Mouse (Mus musculus) adrenal gland, postnatal 4 days (tissue): ENCODE results near the gene Enah. TPM values are rescaled to one million over a fixed set of nuclear protein-coding genes. Genes with fewer than 3 reads are reported as not detected.

Source experiments
- DNase-seq, 2 experiments: peaks; one replicate each; pipeline ENCODE4 v3.0.0; 2021 to 2022; ENCODE audit warnings: low spot score in 2 of 2, mixed read lengths in 2 of 2
- long read RNA-seq, 2 experiments: library from polyadenylated mRNA; stranded (forward); transcript quantifications; one replicate each; pipeline ENCODE4 v2.0.0; 2021
- total RNA-seq, 2 experiments: library from RNA; stranded (reverse); gene quantifications; 2 replicates each; pipeline ENCODE4 v1.2.3; 2021

Enah gene
- total RNA-seq = 100 to 1,000 TPM; 107 to 121 TPM
- long read RNA-seq, experiment 1, full-length matches to known transcripts = 6 of 16 reads
- long read RNA-seq, experiment 1, partial matches to known transcripts = 0 of 16 reads
- long read RNA-seq, experiment 1, other reads (novel, unspliced or antisense) = 10 of 16 reads
- long read RNA-seq, experiment 2, full-length matches to known transcripts = 10 of 35 reads
- long read RNA-seq, experiment 2, partial matches to known transcripts = 18 of 35 reads
- long read RNA-seq, experiment 2, other reads (novel, unspliced or antisense) = 7 of 35 reads

DNA sequence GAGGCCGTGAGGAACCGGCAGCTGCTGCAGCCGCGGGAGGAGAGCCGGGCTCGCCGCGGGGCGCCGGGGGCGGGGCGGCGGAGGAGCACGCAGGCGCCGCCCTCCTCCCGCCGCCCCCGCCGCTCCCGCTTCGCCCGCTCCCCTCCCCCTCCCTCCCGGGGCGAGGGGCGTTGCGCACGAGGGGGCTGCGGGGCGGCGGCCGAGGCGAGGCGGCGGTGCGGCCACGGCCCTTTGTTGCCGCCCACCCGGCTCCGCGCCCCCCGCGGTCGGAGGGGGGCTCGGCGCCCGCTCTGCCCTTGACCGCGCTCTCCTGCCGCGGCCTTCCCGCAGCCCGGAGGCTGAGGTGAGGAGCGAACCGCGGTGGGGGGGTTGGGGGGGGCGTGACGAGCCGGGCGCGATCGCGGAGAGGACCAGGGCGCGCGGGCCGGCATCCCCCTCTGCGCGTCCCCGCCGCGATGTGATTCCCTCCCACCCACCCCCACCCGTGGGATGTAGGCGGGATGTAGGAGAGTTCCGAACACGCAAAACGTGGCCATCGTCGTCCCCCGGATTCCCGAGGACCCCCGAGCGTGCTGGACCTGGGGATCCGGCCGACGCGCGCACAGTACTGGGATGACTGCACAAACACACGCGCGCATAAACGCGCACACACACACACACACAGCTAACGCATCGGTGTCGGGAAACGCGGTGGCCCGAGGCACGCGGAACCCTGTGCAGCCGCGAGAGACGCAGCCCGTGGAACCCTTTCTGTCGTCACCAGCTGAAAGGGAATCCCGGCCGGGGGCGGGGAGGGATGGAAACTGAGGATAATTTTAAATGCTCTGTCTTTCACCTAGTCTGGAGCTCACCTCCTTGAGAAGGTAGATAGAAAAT, at the start of gene Enah:
Gene Enah (minus strand): TSS at position 65 of the 876 bp plus-strand sequence.
- peak; percentile 15 to 27 for DNase-seq

DNA sequence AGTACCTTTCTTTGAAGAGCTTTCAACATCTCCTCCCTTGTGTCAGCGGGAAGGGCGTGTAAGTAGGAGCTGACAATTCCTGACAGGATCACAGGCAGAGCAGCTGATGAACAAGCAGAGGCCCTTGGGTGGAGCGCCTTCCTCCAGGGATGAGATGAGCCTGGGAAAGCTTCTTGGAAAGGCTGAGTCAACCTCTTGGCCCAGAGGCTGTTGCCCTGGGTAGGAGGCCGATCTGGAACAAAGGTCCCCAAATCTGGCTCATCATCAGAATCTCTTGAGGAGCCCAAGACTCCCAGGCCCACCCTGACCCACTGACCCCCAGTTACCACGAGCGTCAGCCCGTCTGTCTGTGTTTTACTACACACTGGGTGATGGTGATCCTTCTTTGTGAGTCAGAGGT, 48.3 kb upstream of the Enah start:
- no peak for DNase-seq

DNA sequence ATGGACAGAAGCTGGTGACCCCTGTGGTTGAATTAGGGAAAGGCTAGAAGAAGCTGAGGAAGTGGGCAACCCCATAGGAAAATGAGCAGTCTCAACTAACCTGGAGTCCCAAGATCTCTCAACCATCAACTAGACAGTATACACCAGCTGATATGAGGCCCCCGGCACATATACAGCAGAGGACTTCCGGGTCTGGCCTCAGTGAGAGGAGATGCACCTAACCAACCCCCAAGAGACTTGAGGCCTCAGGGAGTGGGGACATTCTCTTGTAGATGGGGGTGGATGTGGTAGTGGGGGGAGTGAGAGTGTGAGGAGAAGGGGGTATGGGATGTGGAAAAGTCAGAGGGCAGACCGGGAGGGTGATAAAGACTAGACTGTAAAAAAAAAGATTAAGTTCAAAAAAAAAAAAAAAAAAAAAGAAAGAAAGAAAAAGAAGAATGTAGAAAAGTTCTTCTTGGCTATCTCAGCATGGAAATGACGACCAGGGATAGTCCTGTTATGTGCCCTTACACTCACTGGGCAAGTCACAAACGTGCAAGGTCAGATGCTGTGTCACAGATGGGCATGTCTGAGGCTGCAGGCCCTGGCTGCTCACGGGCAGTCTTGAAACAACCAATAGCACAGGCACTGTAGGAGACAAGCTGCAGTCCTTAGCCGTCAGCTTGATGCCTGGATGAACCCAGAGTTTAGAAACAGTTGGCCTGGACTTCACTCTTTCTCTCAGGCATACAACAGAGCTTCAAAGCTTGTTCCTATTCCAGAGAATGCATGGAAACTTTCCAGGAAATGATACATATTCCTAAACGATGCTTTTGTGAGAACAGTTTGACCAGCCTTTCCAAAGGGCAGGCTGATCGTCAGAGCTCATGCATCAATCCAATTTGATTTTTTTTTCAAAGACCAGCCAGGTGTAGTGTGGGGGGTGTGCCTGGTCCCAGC, 47.0 kb upstream of the Enah start:
- DNase-seq = no peak

DNA sequence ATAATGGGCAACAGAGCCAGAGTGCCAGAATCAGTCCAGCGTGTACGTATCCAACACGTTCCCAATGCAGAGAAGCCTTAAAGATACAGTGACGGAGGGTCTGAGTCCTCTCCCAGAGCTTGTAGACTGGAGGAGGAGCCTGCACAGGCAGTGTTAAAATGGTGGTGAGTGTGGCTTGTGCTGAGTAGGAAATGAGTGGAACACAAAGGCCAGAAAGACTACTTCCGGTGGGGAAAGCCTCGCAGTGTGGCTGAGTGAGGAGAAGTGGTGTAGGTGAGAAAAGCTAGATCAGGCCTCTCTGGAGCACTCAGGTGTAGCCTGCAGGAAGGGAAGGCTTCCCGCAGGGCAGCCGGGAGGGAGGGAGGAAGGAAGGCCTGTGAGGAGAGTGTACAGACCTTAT, 43.9 kb upstream of the Enah start:
- no peak for DNase-seq

DNA sequence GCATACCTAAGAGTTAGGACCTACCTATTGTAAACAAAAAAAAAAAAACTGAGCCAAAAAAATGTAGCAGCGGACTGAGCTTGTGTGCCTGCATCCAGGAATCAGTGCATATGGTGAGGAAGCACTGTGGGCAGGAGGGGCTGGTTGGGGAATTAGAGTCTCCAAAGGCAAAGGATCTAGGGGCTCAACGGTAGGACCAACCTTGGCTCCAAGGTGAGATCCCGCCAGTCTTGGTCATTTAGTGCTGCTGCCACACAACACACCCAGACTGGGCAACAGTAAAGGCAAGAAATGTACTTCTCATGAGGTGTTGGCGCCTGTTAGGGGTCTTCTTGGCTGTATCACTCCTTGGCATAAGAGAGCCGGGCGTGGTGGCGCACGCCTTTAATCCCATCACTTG, 43.0 kb upstream of the Enah start:
- DNase-seq = no peak

DNA sequence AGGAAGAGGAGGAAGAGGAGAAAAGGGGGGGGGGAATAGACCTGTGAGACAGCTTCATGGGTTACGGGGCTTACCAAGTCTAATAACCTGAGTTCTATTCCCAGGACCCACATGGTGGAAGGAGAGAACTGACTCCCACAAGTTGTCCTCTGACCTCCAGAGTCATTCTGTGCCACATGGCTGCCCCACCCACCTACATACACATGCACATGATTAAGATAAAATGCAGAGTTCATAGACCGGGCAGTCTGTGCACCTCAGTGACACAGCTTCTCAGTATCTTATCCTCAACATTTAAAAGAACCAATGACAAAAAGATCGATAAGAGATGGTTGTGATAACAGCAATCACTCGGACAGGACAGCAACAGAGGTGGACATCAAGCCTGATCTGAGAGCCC, 41.4 kb upstream of the Enah start:
- no peak for DNase-seq

DNA sequence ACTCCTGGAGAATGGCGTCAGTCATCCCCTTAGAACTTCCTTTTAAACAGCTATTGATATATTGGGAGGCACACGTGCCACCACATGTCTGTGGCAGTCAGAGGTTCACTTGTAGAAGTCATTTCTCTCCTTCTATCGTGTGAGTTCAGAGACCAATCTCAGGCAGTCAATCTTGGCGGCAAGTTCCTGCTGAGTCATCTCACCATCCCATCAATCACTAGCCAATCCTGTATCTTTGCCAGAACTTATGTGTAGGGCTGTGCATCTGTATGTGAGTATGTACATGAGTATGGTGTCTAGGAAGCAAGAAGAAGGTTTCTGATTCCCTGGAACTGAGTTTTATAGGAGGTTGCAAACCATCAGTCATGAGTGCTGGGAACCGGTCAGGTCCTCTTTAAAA, 40.0 kb upstream of the Enah start:
- no peak for DNase-seq

DNA sequence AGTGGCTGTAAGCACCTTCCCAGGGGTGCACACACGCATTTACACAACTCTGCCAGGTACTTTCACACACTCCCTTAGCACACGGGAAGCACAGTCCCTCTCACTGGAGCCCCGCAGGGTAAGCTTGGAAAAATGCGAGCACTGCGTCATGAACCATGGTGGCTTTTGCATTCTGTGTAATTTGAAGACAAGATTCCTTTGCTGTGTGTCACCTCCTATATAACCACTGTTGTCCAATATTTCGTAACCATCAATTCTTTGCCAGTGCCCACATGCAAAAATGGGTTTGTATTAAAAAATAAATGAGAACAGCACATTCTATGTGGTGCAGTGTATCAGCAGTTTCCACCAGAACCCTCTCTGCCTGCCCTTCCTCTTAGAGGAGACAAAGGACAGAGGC, 38.2 kb upstream of the Enah start:
- no peak for DNase-seq

DNA sequence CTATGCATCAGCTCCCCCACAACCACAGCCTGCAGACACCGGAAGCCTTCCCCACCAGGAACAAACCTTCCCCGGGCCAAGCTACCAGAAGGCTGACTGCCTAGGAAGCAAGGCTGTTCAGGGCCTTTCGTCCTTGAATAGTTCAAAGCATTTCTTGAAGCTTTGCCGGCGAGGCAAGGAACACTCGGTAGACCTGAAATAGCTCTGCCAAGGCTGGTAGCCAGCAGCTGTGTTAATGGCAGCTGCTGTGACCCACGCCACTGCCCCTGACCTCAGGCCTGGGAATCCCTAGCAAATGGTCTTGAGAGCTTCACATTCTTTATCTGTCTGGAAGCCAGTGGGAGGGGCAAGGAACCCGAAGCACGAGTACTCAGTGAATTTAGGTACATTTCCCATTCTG, 35.3 kb upstream of the Enah start:
- no peak for DNase-seq

DNA sequence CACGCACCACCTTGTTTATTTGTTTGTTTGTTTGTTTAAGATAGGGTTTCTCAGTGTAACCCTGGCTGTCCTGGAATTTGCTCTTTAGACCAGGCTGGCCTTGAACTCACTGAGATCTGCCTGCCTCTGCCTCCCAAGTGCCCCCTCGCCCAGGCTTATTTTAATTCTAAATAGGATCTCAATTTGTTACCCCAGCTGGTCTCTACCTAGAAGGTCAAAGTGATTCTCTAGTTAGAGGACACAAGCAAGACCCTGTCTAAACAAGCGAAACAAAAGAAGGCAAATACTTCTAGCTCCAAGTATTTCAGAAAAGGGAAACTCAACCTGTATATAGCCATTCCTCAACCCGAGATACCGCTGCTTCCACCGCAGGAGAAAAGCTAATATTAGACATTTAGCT, 34.9 kb upstream of the Enah start:
- DNase-seq = no peak

DNA sequence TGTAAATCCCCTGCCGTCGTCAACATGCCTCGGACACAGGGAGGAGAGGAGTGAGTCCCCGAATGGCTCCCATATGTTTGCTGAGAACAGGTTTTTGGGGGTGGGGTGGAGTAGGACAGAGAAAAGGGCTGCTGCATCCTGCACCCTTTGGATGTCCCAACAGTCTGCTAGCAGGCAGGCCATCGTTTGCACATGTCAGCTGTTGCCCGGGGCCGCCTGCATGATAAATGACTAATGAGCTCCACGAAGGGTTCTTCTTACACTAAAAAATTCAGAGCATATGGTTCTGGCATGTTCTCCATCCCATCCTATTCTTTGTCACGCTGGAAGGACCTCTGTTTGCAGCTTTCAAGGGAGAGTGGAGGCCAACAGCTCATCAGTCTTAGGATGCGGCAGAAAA, 33.2 kb upstream of the Enah start:
- no peak for DNase-seq

DNA sequence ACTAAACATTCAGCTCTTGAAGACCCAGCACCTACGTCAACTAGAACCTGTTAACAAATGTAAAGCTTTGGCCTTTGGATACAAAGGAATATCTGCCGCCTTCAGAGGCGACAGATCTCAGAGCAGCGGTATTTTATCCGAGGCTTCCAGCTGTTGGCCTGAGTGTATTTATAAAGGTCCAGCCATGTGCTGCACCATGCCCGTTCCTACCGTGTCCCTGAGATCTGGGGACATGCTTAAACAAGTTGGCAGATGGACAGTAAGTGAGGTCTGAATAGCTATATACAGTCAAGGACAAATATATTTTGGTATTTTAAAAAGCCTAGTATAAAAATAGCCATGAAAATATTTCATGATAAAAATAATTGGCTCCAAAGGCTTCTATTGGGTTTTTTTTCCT, 32.6 kb upstream of the Enah start:
- no peak for DNase-seq

DNA sequence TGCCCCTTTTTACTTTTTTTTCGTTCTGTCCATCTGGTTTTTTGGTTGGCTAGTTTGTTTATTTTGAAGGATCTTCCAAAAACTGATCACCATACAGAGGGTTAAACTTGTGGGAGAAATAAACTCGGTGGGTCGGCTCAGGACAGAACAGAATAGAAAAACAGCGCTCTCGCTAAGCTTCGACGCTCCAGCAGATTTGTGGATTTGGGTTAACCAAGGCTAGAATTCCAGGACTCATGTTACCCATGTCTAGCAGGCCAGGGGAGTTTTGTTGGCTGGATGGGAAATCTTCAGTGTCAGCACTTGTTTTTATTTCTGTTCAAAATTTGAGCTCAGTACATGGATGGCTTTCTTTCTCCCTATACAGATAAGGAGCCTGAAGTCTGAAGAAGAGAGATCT, 30.0 kb upstream of the Enah start:
- DNase-seq = no peak

DNA sequence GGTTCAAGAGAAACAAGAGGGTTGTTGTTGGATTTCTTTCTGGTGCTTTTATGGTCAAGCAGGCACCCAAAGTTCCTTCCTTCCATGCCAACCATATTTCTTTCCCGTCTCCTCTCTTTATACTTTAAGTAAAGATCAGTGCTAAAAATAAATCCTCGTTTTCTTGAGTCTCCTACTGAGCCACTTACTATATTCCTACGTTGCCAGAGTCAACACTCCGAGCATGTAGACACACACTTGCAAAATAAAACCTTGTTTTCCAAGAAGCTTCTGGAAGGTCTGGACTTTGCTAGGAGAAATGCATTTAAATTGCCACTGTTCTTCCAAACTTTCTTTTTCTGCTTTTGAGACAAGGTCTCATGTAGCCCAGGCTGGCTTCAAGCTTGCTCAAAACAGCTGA, 28.3 kb upstream of the Enah start:
- DNase-seq = no peak

DNA sequence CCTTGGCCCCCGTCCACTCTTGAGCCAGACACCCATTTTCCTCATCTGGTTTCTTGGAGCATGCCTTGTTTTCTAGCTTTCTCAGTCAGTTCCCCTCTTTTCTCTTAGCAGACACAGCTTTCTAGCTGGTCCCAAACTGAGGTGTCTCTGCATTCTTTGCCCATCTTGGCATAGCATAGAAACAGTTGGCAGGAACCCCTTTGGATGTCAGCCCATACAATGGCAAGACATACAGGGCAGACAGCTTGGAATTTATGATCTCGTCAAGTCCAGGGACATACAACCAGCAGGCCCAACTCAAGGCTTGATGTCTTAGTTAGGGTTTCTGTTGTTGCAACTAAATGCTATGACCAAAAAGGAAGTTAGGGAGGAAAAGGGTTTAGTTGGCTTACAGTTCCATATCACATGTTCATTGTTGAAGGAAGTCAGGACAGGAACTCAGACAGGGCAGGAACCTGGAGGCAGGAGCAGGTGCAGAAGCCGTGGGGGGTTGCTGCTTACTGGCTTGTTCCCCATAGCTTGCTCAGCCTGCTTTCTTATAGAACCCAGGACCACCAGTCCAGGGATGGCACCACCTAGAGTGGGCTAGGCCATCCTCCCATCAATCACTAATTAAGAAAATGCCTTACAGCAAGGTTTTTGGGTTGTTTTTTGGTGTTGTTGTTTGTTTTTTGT, 27.4 kb upstream of the Enah start:
- no peak for DNase-seq

DNA sequence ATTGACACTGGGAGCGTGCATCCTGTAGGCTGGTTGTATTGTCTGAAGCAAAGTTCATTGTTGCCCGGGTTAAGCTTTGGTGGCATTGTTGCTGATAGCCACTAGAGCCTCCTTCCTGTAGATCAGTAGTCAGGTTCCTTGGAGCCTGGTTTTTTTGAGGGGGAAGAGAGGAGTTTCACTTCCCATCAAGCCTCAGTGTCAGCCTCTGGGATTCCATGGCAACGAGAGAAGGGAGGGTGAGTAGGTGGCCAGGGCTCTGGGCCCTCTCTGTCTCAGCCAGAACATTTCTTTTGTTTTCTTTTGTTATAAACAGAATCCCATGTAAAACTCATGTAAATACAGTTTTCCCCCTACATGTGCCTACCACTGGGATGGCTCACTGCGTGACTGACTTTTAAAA, 25.4 kb upstream of the Enah start:
- no peak for DNase-seq

DNA sequence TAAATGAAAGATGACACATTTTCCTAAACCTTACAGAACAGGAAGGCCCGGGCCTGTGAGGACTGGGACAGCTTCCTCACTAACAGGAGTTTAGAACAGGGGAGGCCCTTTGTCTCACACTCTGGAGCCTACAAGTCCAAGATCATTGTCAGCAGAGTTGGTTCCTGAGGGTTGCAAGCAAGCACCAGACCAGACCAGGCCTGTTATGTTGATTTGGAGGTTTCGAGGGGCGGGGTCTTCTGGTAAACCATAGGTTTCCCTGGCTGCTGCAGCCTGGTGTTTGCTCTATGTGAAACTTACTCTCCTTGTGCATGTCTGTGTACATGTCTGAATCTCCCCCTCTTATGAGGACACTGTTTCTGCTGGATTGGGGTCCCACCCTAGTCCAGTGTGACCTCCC, 20.7 kb upstream of the Enah start:
- DNase-seq = no peak

DNA sequence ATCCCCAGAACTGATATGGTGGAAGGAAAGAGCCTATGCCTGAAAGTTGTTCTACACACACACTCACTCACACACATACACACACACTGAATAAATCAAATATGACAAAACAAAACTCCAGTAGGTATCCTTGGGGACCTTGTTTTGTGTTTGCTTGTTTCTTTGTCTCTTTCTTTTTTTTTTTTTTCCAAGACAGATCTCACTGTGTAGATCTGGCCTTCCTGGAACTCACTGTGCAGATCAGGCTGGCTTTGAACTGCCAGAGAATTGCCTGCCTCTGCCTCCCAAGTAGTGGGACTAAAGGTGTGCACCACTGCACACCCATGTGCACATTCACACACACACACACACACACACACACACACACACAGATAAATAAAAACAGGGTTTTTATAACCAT, 12.0 kb upstream of the Enah start:
- no peak for DNase-seq

DNA sequence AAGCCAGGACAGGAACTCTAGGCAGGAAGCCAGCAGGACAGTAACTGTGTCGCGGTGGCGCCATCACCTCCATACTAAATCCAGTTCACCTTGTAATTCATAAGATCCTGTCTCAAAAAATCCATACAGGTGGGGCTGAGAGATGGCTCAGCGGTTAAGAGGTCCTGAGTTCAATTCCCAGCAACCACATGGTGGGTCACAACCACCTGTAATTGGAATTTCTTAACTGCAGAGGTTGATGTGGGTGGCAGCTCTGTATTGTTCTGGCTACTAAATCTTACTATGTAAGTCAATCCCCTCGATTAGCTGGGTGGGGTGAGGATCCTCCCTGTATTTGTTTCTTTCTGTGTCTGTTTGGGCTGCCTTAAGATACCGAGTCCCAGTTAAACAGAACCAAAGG, 11.3 kb upstream of the Enah start:
- DNase-seq = no peak

DNA sequence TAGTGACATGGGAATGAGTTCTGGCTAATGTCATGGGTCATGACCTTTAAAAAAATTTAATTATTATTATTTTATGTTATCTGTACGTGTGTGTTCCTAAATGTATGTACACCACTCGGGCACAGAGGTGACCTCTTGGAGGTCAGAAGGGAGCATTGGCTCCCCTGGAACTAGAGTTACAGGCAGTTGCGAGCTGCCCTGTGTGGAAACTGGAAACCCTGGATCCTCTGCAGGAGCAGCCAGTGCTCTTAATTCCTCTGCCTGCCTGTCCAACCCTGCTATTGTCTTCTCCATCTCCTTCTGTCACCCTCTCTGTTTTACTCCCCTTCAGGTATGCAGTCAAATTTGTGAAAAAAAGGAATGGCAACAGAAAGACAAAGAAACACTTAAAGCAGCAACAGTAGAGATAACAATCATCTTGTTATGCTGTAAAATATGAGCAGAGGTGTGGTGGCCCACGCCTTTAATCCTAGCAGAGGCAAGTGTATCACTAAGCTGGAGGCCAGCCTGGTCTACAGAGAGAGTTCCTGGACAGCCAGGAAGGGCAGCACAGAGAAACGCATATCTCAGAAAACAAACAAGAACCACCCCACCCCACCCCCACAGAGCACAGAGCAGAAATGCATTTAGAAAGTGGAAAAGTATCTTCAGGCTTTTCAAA, 10.3 kb upstream of the Enah start:
- no peak for DNase-seq
